Mouse (Mus musculus) bone marrow macrophage, adult 2 months (primary cell): ENCODE measurements around the gene Fbln5. TPM values are rescaled to one million over a fixed set of nuclear protein-coding genes. Genes with fewer than 3 reads are reported as not detected.

Source experiments
- H3K27ac ChIP-seq: 2 replicates; pipeline ENCODE4 v1.5.1; 2012; ENCODE audit warnings: low read depth, low read length; ENCODE audit not compliant: insufficient read depth
- H3K4me1 ChIP-seq: 2 replicates; pipeline ENCODE4 v1.6.1; 2012; ENCODE audit warnings: low read length; ENCODE audit not compliant: control insufficient read depth, insufficient read depth
- H3K4me3 ChIP-seq: 2 replicates; pipeline ENCODE4 v1.5.1; 2012; ENCODE audit warnings: mild to moderate bottlenecking, low read length, moderate library complexity; ENCODE audit not compliant: insufficient read depth
- CTCF ChIP-seq: IDR thresholded peaks from 2 replicates; pipeline ENCODE4 v1.5.1; 2012; ENCODE audit warnings: low read depth, mild to moderate bottlenecking, low read length, moderate library complexity
- POLR2A ChIP-seq: IDR thresholded peaks from 2 replicates; pipeline ENCODE4 v1.6.1; 2012; ENCODE audit warnings: mild to moderate bottlenecking, low read depth, low read length, borderline replicate concordance
- polyA plus RNA-seq: library from polyadenylated mRNA; stranded (reverse); fragments of >200 nt; gene quantifications from 2 replicates; pipeline ENCODE4 v1.2.4, GENCODE M21; 2012; ENCODE audit not compliant: missing spikeins, insufficient read depth, insufficient read length

Gene Fbln5
- polyA plus RNA-seq, 1 experiment = 0.84 TPM

DNA sequence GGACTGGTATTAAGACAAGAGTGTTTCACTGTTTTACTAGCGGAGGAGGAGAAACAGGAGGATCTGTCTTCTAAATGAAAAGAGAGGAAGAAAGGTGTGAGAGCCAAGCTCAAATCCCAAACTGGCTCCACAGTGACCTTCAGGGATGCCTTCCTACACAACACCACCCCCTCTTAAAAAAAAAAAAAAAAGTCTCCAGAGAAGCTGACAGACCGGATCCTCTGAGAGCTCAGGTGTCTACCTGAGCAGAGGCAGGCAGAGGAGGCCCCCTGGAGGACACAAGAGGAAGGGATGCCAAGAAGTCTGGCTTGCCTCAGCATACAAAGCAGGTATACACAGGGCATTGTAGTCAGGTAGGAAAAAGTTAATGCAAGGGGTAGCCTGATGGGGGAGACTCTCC is 36.1 kb downstream of the Fbln5 start:
- no peak overlapping the region for H3K4me3 ChIP-seq
- TF ChIP-seq CTCF (no peak), POLR2A (no peak)
- no peaks in the 10 kb centered on the region for H3K4me1 ChIP-seq

DNA sequence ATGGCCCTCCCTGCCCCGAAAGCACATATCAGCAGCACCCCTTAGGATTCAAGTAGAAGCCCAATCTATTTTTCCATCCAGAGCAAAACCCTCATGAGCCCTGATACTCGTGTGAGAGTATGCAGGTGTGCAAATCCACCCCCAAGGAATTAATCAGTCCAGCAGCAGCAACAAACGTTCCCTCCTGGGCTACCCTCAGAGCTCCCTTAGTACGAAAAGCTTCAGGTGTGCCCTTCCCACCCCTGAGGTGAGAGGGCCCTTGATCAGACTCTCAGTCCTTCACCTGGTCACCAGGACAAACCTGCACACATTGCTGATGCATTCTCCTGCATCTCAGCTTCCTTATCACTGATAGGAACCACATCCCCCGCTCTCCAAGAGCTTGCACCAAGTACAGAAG is 37.9 kb downstream of the Fbln5 start:
- Histone ChIP-seq H3K27ac (no peak overlapping the region), H3K4me1 (no peaks in the 10 kb centered on the region), H3K4me3 (no peak overlapping the region)
- TF ChIP-seq POLR2A (no peak), CTCF (no peak)

More for the DNA sequence above, 36.1 kb downstream of the Fbln5 start:
- H3K27ac ChIP-seq = no peak overlapping the region

DNA sequence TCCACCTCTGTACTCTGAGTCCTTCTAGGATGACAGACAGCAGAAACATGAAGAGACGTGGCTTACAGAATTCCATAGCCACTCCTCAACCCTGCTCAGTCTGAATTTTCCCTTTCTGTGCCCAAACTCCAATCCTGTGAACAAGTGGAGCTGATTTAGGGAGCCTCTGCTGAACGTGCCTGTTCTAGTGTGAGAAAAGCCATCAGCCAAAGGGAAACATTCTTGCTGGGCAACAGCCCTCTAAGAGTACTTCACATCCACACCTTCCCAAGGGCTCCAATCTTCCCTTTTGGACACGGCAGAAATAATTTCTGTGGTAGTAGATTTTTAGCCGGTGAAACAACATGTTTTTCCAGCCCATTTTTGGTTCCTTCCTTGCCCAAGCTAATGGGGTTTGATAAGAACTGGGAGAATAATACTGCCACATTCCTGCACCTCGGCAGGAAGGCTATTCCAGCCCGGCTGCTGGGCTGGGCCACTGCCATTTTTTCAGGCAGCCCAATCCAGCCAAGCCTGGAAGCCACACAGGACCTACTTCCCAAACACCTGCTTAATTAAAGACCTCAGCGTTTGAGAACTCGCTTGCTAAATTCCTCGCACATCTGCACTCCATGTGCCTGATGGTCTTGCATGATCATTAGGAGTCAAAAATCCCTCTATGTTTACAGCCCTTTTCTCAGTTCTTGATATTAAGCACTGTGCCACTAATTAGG is 41.1 kb downstream of the Fbln5 start:
- H3K4me3 ChIP-seq = no peak overlapping the region
- no peak overlapping the region for H3K27ac ChIP-seq
- TF ChIP-seq CTCF (no peak), POLR2A (no peak)
- no peaks in the 10 kb centered on the region for H3K4me1 ChIP-seq

DNA sequence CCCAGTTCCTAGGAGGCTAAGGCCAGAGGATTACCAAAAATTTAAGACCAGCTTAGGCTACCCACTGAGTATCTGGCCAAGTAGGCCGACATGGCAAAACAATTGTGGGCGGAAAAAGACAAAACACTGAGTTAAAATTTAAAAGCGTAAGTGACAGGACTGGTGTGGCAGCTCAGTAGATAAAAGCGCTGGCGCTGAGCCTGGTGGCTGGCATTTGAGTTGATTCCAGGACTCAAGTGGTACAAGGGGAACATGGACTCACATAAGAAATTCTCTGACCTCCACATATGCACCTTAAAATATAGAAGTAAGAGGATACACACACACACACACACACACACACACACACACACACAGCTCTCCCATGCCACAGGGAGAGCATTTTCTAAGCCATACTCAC is 42.5 kb downstream of the Fbln5 start:
- TF ChIP-seq POLR2A (no peak), CTCF (no peak)

DNA sequence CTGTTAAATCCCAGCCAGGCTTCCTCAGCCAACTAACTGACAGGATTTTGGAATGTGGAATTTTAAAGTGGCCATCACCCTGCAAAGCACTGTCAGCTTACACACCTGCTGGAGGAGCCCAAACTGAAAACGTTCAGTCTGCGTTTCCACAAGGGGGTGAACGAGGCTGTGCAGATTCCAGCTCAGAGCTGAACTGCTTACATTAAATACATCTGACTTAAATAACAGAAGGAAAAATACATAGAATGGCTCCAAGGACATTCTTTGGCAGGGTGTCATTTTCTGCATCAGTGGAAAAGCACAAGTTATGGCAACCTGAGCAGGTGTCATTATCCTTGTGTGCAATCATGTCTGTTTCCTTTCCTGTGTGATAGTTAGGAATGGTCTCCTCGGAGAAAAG is 44.7 kb downstream of the Fbln5 start:
- no peak overlapping the region for H3K4me3 ChIP-seq
- H3K27ac ChIP-seq = no peak overlapping the region
- no peak for TF ChIP-seq POLR2A
- TF ChIP-seq CTCF = no peak
- no peaks in the 10 kb centered on the region for H3K4me1 ChIP-seq

More for the DNA sequence above, 42.5 kb downstream of the Fbln5 start:
- H3K27ac ChIP-seq = no peak overlapping the region
- H3K4me3 ChIP-seq = no peak overlapping the region
- H3K4me1 ChIP-seq = no peaks in the 10 kb centered on the region

DNA sequence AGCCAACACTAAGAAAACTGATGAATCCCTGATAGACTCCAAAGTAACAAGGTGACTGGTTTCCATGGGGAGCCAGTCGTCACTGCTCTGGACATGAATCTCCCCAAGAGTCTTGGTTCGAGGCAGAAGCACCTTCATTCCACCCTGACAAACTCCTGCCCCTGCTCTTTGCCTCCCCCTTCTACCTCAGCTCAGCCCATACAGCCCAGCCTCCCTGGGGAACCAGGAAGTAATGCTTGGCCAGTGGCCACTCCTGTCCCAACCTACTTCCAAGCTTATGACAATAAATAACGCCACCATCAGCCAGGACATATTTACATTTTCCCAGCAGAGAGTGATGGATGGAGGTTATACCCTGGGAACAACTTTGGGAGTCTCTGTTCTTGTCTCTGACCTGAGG is 45.9 kb downstream of the Fbln5 start:
- Histone ChIP-seq H3K27ac (no peak overlapping the region), H3K4me3 (no peak overlapping the region), H3K4me1 (no peaks in the 10 kb centered on the region)
- no peak for TF ChIP-seq CTCF
- no peak for TF ChIP-seq POLR2A

DNA sequence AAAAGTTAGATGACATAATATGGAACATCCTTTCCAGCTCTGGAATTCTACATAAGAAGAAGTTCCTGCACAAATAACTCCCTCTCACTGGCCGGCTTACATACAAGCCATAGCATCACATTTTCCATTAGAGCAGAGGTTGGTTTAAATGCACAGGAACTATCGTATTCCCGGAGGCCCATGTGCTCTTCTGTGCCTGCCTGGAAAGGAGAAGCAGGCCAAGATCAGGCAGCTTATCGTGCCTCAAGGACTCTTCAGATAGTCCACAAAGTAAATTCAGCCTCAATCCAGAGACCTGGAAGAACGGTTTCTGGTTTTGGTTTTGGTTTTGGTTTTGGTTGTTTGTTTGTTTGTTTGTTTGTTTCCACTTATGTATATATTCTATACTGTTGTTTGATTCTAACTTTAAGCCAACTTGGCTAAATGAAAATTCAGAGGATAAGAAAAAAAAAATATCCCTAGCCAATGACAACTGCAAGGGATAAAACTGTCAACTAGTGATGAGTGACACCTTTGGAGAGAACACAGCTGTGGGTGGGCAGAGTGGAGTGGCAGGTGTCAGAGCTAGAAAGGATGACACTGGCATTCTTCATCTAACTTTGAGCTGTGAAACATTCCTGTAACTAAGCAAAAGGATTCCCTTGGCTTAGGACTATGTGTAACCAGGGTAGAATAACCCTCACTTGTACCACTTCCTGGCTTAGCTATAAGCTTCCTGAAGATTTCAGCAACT is 48.4 kb downstream of the Fbln5 start:
- H3K4me1 ChIP-seq = no peaks in the 10 kb centered on the region
- TF ChIP-seq POLR2A = no peak
- no peak for TF ChIP-seq CTCF

DNA sequence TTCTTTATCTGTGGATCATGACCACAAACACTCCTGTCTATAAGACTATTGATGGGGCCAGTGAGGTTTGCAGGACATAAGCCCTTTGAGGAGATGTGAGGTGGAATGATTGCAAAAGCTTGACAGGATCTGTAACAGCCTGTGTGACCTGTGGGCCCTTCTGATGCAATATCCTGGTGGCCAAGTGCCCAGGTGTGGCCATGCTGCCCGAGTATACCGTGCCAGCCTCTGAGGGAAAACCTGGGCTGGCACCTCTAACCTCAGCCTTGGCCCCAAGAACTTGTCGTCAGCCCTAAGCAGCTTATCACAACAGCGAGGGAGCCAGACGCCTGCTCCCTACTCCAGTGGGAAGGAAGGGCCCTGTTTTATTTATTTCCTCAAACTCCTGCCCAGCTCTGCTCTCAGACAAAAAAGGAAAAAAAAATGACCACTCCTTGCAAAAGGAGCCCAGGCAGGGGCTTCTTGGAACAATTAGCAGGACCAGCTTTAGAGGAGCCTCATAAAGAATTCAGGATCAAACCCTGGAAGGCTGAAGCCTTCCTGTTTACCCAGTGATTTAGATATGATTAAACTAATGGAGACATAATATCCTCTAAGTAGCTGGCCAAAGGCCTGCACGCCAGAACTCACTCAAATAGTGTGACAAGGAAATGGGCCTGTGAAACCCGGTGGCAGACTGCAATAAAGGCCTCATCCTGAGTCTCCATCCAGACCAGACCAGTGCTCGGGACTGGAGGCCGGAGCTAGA is 51.4 kb downstream of the Fbln5 start:
- TF ChIP-seq POLR2A (no peak), CTCF (no peak)
- Histone ChIP-seq H3K4me3 (no peak overlapping the region), H3K27ac (no peak overlapping the region), H3K4me1 (no peaks in the 10 kb centered on the region)

More for the DNA sequence above, 48.4 kb downstream of the Fbln5 start:
- Histone ChIP-seq H3K4me3 (no peak overlapping the region), H3K27ac (no peak overlapping the region)

DNA sequence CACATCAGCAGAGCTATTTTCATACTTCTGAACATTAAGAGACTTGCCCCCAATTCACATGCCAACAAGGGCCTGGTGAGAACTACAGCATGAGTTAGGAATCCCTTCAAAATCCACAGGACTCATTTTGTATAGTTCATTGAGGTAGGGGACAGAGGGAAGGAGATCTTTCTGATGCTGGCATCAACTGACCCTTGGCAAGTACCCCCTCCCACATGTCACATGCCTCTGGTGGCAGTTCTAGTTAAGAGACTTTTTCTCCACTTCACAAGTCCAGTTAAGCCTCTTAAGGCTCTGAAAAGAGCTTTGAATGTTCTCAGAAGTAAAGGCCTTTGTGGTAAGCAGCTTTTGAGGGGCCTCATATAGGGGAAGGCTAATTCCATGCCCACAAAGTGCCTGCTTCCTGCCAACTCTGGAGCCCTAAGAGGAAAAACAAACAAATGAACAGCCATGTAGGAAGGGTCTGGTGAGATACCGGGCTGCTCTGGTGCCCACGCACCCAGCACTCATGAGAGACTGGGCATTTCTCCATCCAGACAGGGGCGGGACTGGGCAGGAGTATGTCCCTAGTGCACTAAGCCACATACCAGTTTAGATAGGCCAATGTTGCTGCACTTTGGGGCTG is 52.5 kb downstream of the Fbln5 start:
- no peak overlapping the region for H3K27ac ChIP-seq

DNA sequence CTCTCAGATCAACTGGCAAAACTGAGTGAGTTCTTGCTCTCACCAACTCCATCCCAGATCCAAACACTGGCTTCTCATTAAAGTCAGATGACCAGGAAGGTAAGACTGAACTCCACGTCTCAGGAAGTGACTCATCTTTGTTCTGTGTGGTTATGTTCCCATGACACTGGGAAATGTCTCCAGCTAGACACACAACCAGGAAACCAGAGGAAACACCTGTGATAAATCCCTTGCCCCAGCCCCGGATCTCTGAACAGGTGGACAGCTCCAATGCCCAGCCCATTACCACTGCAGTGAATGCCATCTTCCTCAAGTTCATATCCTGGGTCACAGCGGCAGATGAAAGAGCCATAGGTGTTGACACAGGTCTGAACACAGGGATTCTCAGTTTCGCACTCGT is 54.0 kb downstream of the Fbln5 start:
- no peak for TF ChIP-seq CTCF
- TF ChIP-seq POLR2A = no peak
- H3K27ac ChIP-seq = no peak overlapping the region
- H3K4me1 ChIP-seq = no peaks in the 10 kb centered on the region
- no peak overlapping the region for H3K4me3 ChIP-seq

More for the DNA sequence above, 52.5 kb downstream of the Fbln5 start:
- no peak for TF ChIP-seq POLR2A
- TF ChIP-seq CTCF = no peak
- Histone ChIP-seq H3K4me1 (no peaks in the 10 kb centered on the region), H3K4me3 (no peak overlapping the region)
